23 mouse cellular contexts compared by ENCODE assay signal in genomic region chr16:9886155-9886554, GRCm38 (mm10).
DNase-seq lines count a peak whose midpoint lies in the region; ATAC-seq and TF ChIP-seq lines count a peak whose summit lies in the region.
"Had no signal": no experiment of that assay in that cellular context is flagged by ENCODE, and none has a peak within 500 bp of the region (broad histone marks: within the 10 kb centered on the region; RNA-seq: fewer than 3 reads in every experiment).

No protein-coding gene starts in this region.

- no peaks in the 10 kb centered on the region for H3K4me1 ChIP-seq in embryonic facial prominence, embryonic 14.5 days (ENCODE audit: control insufficient read depth, insufficient read depth, low read length)
- H3K4me1 ChIP-seq in embryonic facial prominence, embryonic 10.5 days: no peaks in the 10 kb centered on the region
- 0 out of 2 replicates have a peak, but pooled peaks cover 7% of the 10 kb centered on the region for H3K4me1 ChIP-seq in limb, embryonic 12.5 days (replicated peaks)
- H3K4me1 ChIP-seq: embryonic facial prominence, embryonic 12.5 days; embryonic facial prominence, embryonic 15.5 days; forebrain, embryonic 10.5 days; forebrain, embryonic 12.5 days had no signal

- no peak for ATAC-seq in embryonic facial prominence, embryonic 14.5 days (ENCODE audit: low read depth)
- peak; percentile 73; the same call in 1 of the 2 replicates for ATAC-seq in limb, embryonic 12.5 days (ENCODE audit: insufficient number of reproducible peaks, insufficient read depth, low FRiP score, low TSS enrichment, low read depth)
- ATAC-seq: forebrain, embryonic 14.5 days; forebrain, embryonic 16.5 days had no signal

- no peak for TF ChIP-seq CTCF in left cerebral cortex, adult 2 months (IDR thresholded peaks at IDR 0.05)

- H3K4me2 ChIP-seq in embryonic facial prominence, embryonic 14.5 days (ENCODE audit: low read depth, low read length): no peak overlapping the region
- no peak overlapping the region for H3K4me2 ChIP-seq in limb, embryonic 12.5 days
- H3K4me2 ChIP-seq: embryonic facial prominence, embryonic 12.5 days; embryonic facial prominence, embryonic 15.5 days; forebrain, embryonic 12.5 days had no signal

- H3K9me3 ChIP-seq in embryonic facial prominence, embryonic 14.5 days (ENCODE audit: control insufficient read depth, low read length): no peaks in the 10 kb centered on the region
- no peaks in the 10 kb centered on the region for H3K9me3 ChIP-seq in embryonic facial prominence, embryonic 10.5 days
- no peaks in the 10 kb centered on the region for H3K9me3 ChIP-seq in limb, embryonic 12.5 days
- H3K9me3 ChIP-seq: embryonic facial prominence, embryonic 12.5 days; embryonic facial prominence, embryonic 15.5 days; forebrain, embryonic 10.5 days; forebrain, embryonic 12.5 days had no signal

- WGBS in embryonic facial prominence, embryonic 14.5 days: 58% methylated on average over 4 of the region's 4 CpGs
- 85% methylated on average over 4 of the region's 4 CpGs for WGBS in embryonic facial prominence, embryonic 10.5 days
- 40% methylated on average over 4 of the region's 4 CpGs for WGBS in limb, embryonic 12.5 days

- H3K27me3 ChIP-seq in embryonic facial prominence, embryonic 14.5 days (replicated peaks; ENCODE audit: control insufficient read depth, insufficient read depth, low read length): no peaks in the 10 kb centered on the region
- no peaks in the 10 kb centered on the region for H3K27me3 ChIP-seq in embryonic facial prominence, embryonic 10.5 days (replicated peaks; ENCODE audit: low read depth, poor library complexity, severe bottlenecking)
- no peaks in the 10 kb centered on the region for H3K27me3 ChIP-seq in limb, embryonic 12.5 days
- H3K27me3 ChIP-seq: embryonic facial prominence, embryonic 12.5 days; embryonic facial prominence, embryonic 15.5 days; forebrain, embryonic 12.5 days had no signal

- no peaks in the 10 kb centered on the region for H3K36me3 ChIP-seq in embryonic facial prominence, embryonic 14.5 days (ENCODE audit: control insufficient read depth, insufficient read depth, low read length)
- H3K36me3 ChIP-seq in embryonic facial prominence, embryonic 10.5 days (replicated peaks): no peaks in the 10 kb centered on the region
- H3K36me3 ChIP-seq in limb, embryonic 12.5 days: no peaks in the 10 kb centered on the region
- H3K36me3 ChIP-seq: embryonic facial prominence, embryonic 12.5 days; embryonic facial prominence, embryonic 15.5 days; forebrain, embryonic 10.5 days; forebrain, embryonic 12.5 days had no signal

- H3K4me3 ChIP-seq in embryonic facial prominence, embryonic 14.5 days (ENCODE audit: low read depth, low read length): no peak overlapping the region
- H3K4me3 ChIP-seq in embryonic facial prominence, embryonic 10.5 days: no peak overlapping the region
- H3K4me3 ChIP-seq in left cerebral cortex, adult 2 months: no peak overlapping the region
- no peak overlapping the region for H3K4me3 ChIP-seq in limb, embryonic 12.5 days (replicated peaks)
- H3K4me3 ChIP-seq: embryonic facial prominence, embryonic 12.5 days; embryonic facial prominence, embryonic 15.5 days; erythroblast, embryonic 14.5 days; forebrain, embryonic 10.5 days; forebrain, embryonic 12.5 days had no signal

- DNase-seq in embryonic facial prominence, embryonic 14.5 days (ENCODE audit: low spot score): peak; percentile 1
- DNase-seq in embryonic facial prominence, embryonic 10.5 days (ENCODE audit: low spot score): no peak
- DNase-seq in left cerebral cortex, adult 2 months (ENCODE audit: extremely low spot score in 1 of 2, low spot score in 2 of 2): no peak
- DNase-seq in left cerebral cortex, adult 9 months (ENCODE audit: low spot score in 2 of 2): no peak
- peak; percentile 12 for DNase-seq in gonadal fat pad, adult 2 months (ENCODE audit: low read depth)
- DNase-seq in spleen, postnatal 10 days (ENCODE audit: low spot score in 2 of 2): no peak
- DNase-seq in frontal cortex, adult 2 months (ENCODE audit: extremely low spot score in 1 of 2, low spot score in 1 of 2): no peak
- DNase-seq: adrenal gland, adult 2 months; adrenal gland, postnatal 10 days; adrenal gland, postnatal 25 days; cerebellum, adult 11 months; cerebellum, adult 8-10 months; cerebellum, adult 9-11 months; cerebellum, postnatal 36 days; embryo, embryonic 11 days had no signal

- intact Hi-C loops in left cerebral cortex, adult 2 months (cut with DNase I): no loop called here

- no peak overlapping the region for H3K27ac ChIP-seq in embryonic facial prominence, embryonic 14.5 days (replicated peaks; ENCODE audit: low read depth, low read length)
- H3K27ac ChIP-seq in embryonic facial prominence, embryonic 10.5 days (replicated peaks): no peak overlapping the region
- peak overlapping the region; percentile 3; the same call in 1 of the 2 replicates for H3K27ac ChIP-seq in left cerebral cortex, adult 2 months
- 0 out of 2 replicates have a peak overlapping the region, but pooled peaks have one; percentile 12 for H3K27ac ChIP-seq in limb, embryonic 12.5 days
- H3K27ac ChIP-seq: embryonic facial prominence, embryonic 12.5 days; embryonic facial prominence, embryonic 15.5 days; forebrain, embryonic 10.5 days; forebrain, embryonic 12.5 days had no signal

- no peak overlapping the region for H3K9ac ChIP-seq in embryonic facial prominence, embryonic 14.5 days (ENCODE audit: low read depth, low read length)
- no peak overlapping the region for H3K9ac ChIP-seq in limb, embryonic 12.5 days (replicated peaks)
- H3K9ac ChIP-seq: embryonic facial prominence, embryonic 12.5 days; embryonic facial prominence, embryonic 15.5 days; forebrain, embryonic 12.5 days had no signal

Comparison
In these comparisons a context has a peak if more than half of its experiments do, and no peak if none do; other contexts are left out.
1. DNase-seq: peak in embryonic facial prominence, embryonic 14.5 days (single experiment) and gonadal fat pad, adult 2 months (single experiment); none in embryonic facial prominence, embryonic 10.5 days (single experiment), left cerebral cortex, adult 2 months (0 of 2), left cerebral cortex, adult 9 months (0 of 2), spleen, postnatal 10 days (0 of 2) and frontal cortex, adult 2 months (0 of 2).
2. H3K27ac ChIP-seq: peak in left cerebral cortex, adult 2 months (single experiment) and limb, embryonic 12.5 days (single experiment); none in embryonic facial prominence, embryonic 14.5 days (single experiment) and embryonic facial prominence, embryonic 10.5 days (single experiment).